Mouse (Mus musculus) right cerebral cortex, postnatal 25 days (tissue): ENCODE measurements around the gene Mybpc1.
"Not testable (repeated sequence)": the region's sequence is repeated elsewhere in the genome, so short reads cannot be mapped to it uniquely, and the experiment has no call there.

Experiments used
- DNase-seq: peaks from one replicate; pipeline ENCODE4 v3.0.0; 2022

The Mybpc1 gene

GRCm38 (mm10) chr10:88488629-88489028, 116.3 kb downstream of the Mybpc1 start:
- no peak for DNase-seq

- not testable (repeated sequence) for DNase-seq
Observed at GRCm38 (mm10) chr10:88482866-88483265, 122.1 kb downstream of the Mybpc1 start.
